Mouse (Mus musculus): ENCODE data around the gene Pard6b.

DNA sequence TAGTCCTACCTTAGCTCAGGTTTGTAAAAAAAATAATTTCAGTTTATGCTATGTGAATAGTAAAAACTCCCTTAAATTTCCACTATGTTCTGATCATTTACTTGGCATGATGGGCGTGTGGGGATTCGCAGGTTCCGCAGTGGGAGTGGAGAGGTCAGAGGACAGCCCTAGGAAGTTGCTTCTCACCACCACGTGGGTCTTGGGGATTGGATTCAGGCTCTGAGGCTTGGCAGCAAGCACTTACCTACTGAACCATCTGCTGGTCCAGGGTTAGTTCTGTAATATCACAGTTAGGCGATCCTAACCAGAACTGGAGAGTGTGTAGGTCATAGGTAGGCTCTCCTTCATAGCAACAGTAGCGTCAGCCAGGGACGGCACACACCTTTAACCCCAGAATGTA is 3.4 kb downstream of the Pard6b start:
- TF ChIP-seq CTCF (IDR thresholded peaks at IDR 0.05; ENCODE audit: insufficient read depth, low read depth, low read length) (no peak), POLR2A (IDR thresholded peaks at IDR 0.05; ENCODE audit: insufficient read depth, low read depth, low read length) (no peak)

Measured in olfactory bulb, adult 2 months (tissue).